In the genomic region with DNA sequence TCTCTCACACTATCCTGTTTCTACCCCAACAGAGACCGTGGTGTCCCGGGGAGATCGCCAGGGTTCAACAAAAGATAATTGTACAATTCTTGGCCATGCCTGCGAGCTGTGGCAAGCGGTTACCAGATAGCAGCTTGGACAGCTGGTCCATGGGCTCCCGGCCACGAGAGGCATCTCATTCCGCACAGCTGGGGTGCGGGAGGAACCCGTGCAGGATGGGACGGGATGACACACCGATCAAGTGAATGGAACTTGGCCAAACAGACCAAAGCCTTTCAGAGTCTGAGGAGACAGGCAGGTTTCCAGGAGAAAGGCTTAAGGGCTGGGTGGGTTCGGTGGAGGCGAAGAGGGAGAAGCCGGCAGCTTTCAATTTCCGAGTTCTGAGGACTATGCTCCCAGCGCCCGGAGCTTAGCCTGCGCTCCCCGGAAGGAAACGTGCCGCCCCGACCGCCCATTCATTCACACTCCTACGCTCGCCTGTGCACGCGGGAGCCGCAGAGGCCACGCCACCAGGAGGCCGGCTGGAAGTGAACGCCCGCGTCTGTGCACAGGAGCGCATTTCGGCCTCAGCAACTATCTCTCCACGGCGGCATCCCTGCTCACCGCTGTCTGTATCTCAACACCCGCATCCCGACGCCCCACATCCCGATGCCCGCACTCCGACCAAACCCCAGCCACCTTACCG, we compare ENCODE assay signal across 8 mouse cellular contexts. TPM values are rescaled to one million over a fixed set of nuclear protein-coding genes. Genes with fewer than 3 reads are reported as not detected.
DNase-seq lines count a peak whose midpoint lies in the region; ATAC-seq and TF ChIP-seq lines count a peak whose summit lies in the region.

No protein-coding gene starts in this region.

- H3K27ac ChIP-seq in hindbrain, embryonic 13.5 days: peak overlapping the region; percentile 87
- peak overlapping the region; percentile 98 for H3K27ac ChIP-seq in lung, embryonic 16.5 days (ENCODE audit: low read length)
- no peak overlapping the region for H3K27ac ChIP-seq in olfactory bulb, adult 2 months (ENCODE audit: insufficient read depth, low read depth, low read length)

- WGBS in hindbrain, embryonic 13.5 days: under 1% methylated on average over 46 of the region's 46 CpGs
- under 1% methylated on average over 46 of the region's 46 CpGs for WGBS in lung, embryonic 16.5 days
- under 1% methylated on average over 46 of the region's 46 CpGs for WGBS in olfactory bulb, adult 2 months

- no peaks in the 10 kb centered on the region for H3K36me3 ChIP-seq in hindbrain, embryonic 13.5 days
- peaks cover 5% of the 10 kb centered on the region for H3K36me3 ChIP-seq in lung, embryonic 16.5 days (ENCODE audit: control insufficient read depth, insufficient read depth, low read length)

- TF ChIP-seq POLR2A in olfactory bulb, adult 2 months (IDR thresholded peaks at IDR 0.05; ENCODE audit: insufficient read depth, low read depth, low read length): no peak; the same call in 1 of the 2 replicates

- POLR2A ChIA-PET in Patski (lab: Charles Lee): interaction anchor here (1.0 kb wide), 1 partner anchor 24 kb away, joined by 4 read pairs; no protein-coding TSS in a partner anchor

- H3K9me3 ChIP-seq in hindbrain, embryonic 13.5 days: no peaks in the 10 kb centered on the region
- no peaks in the 10 kb centered on the region for H3K9me3 ChIP-seq in lung, embryonic 16.5 days (ENCODE audit: control insufficient read depth, low read length)

- peak overlapping the region; percentile 75 for H3K9ac ChIP-seq in hindbrain, embryonic 13.5 days
- H3K9ac ChIP-seq in lung, embryonic 16.5 days (ENCODE audit: low read length): peak overlapping the region; percentile 80

- H3K4me1 ChIP-seq in hindbrain, embryonic 13.5 days (replicated peaks): peaks cover 22% of the 10 kb centered on the region
- peaks cover 21% of the 10 kb centered on the region for H3K4me1 ChIP-seq in lung, embryonic 16.5 days (replicated peaks; ENCODE audit: control insufficient read depth, insufficient read depth, low read length)
- H3K4me1 ChIP-seq in olfactory bulb, adult 2 months (ENCODE audit: control insufficient read depth, insufficient read depth, low read length): peaks cover 17% of the 10 kb centered on the region

- H3K4me2 ChIP-seq in hindbrain, embryonic 13.5 days: peak overlapping the region; percentile 93
- H3K4me2 ChIP-seq in lung, embryonic 16.5 days (ENCODE audit: low read depth, low read length): peak overlapping the region; percentile 98

- peak overlapping the region; percentile 70 for H3K4me3 ChIP-seq in hindbrain, embryonic 13.5 days
- H3K4me3 ChIP-seq in lung, embryonic 16.5 days (ENCODE audit: low read length): peak overlapping the region; percentile 81
- peak overlapping the region; percentile 52 for H3K4me3 ChIP-seq in olfactory bulb, adult 2 months (ENCODE audit: insufficient read depth, low read depth, low read length)

- no peak for TF ChIP-seq CTCF in Patski (IDR thresholded peaks at IDR 0.05)
- no peak for TF ChIP-seq CTCF in olfactory bulb, adult 2 months (IDR thresholded peaks at IDR 0.05; ENCODE audit: insufficient read depth, low read depth, low read length)

- in situ Hi-C loops in Patski (cut with MboI; ENCODE audit: low pct_unique_long_range_greater_than_20kb): no loop called here

- CTCF ChIA-PET in Patski (lab: Charles Lee): interaction anchor here (1.0 to 5.3 kb wide), 6 partner anchors 10 to 39 kb away, joined by 3 to 36 read pairs (median 4); no protein-coding TSS in a partner anchor

- no peaks in the 10 kb centered on the region for H3K27me3 ChIP-seq in Patski
- H3K27me3 ChIP-seq in hindbrain, embryonic 13.5 days: peaks cover 10% of the 10 kb centered on the region; the same call in 1 of the 2 replicates
- H3K27me3 ChIP-seq in lung, embryonic 16.5 days (ENCODE audit: control insufficient read depth, insufficient read depth, low read depth, low read length): no peaks in the 10 kb centered on the region

- no peak for DNase-seq in Patski (ENCODE audit: low read depth, low spot score)
- DNase-seq in cerebellum, adult 9-11 months: peak; percentile 49
- DNase-seq in frontal cortex, postnatal 10 days (ENCODE audit: low spot score in 2 of 2): peak; percentile 51 to 64
- DNase-seq in layer of hippocampus, postnatal 14 days (ENCODE audit: low spot score in 2 of 2): peak; percentile 68 to 77
- peak; percentile 70 for DNase-seq in thymus, postnatal 14 days

- ATAC-seq in Patski: peak; percentile 58
- ATAC-seq in hindbrain, embryonic 13.5 days (ENCODE audit: low FRiP score): peak; percentile 71
- peak; percentile 37 for ATAC-seq in lung, embryonic 16.5 days (ENCODE audit: low read depth)

RNA-seq across cellular contexts. Expression of gene Psat1, which starts 22.8 kb away (rescaled TPM):
- polyA plus RNA-seq in Patski (2021): 125 TPM
- polyA plus RNA-seq in hindbrain, embryonic 13.5 days (2015; fragmentation: Nextera tagmentation; extraction: Ambion mirVana): 87.6 and 116 TPM in 2 replicates
- 100 to 1,000 TPM; 117 to 123 TPM for total RNA-seq in layer of hippocampus, postnatal 14 days (2021)
- 148 and 159 TPM in 2 replicates for polyA plus RNA-seq in lung, embryonic 16.5 days (2015; fragmentation: Nextera tagmentation; extraction: Ambion mirVana)
- not detected in 2 replicates for polyA plus RNA-seq in olfactory bulb, adult 2 months (2012; ENCODE audit: insufficient read depth, insufficient read length, low replicate concordance, missing spikeins)
